Mouse (Mus musculus) CH12.LX (cell line): ENCODE measurements around the gene Lrch1. TPM values are rescaled to one million over a fixed set of nuclear protein-coding genes. Genes with fewer than 3 reads are reported as not detected.

ENCODE experiments used
- DNase-seq: peaks from one replicate; pipeline ENCODE4 v3.0.0-alpha.2; 2013; ENCODE audit errors: extremely low read depth
- H3K27ac ChIP-seq: 2 replicates; pipeline ENCODE4 v1.5.1; 2012; ENCODE audit warnings: low read depth, mild to moderate bottlenecking, control low read depth, moderate library complexity; ENCODE audit not compliant: insufficient read depth
- H3K27me3 ChIP-seq: replicated peaks from 2 replicates; pipeline ENCODE3; 2012; ENCODE audit warnings: inconsistent platforms
- H3K36me3 ChIP-seq, 2 experiments: replicated peaks in 1 of 2; 2 replicates each; pipeline versions ENCODE3 to v1.6.1; 2012; ENCODE audit warnings: inconsistent platforms in 1 of 2, low read length in 1 of 2, mild to moderate bottlenecking in 1 of 2, mixed read lengths in 1 of 2, moderate library complexity in 1 of 2; ENCODE audit not compliant: control insufficient read depth in 1 of 2, insufficient read depth in 1 of 2
- H3K4me1 ChIP-seq, 2 experiments: 2 replicates each; pipeline ENCODE4 v1.6.1; 2012; ENCODE audit warnings: inconsistent platforms in 1 of 2, moderate library complexity in 1 of 2; ENCODE audit not compliant: insufficient read depth in 2 of 2, control insufficient read depth in 1 of 2
- H3K4me2 ChIP-seq: 2 replicates; pipeline ENCODE4 v1.6.1; 2012; ENCODE audit warnings: low read depth, mild to moderate bottlenecking, control low read depth; ENCODE audit not compliant: poor library complexity, insufficient read depth, severe bottlenecking
- H3K4me3 ChIP-seq, 3 experiments: fragments of 150-350 bp in 1 of 3; sonication (generic) in 1 of 3; replicated peaks in 1 of 3; 2 replicates each; pipeline versions ENCODE3 to v1.5.1; 2011 to 2012; ENCODE audit warnings: low read depth in 2 of 3, low read length in 2 of 3, mild to moderate bottlenecking in 2 of 3, moderate library complexity in 2 of 3, control low read depth in 1 of 3, improper control_type of control experiment in 1 of 3, inconsistent platforms in 1 of 3, mixed read lengths in 1 of 3; ENCODE audit not compliant: poor library complexity in 1 of 3
- H3K79me2 ChIP-seq: replicated peaks from 2 replicates; pipeline ENCODE4 v1.6.1; 2012; ENCODE audit warnings: mild to moderate bottlenecking, moderate library complexity; ENCODE audit not compliant: control insufficient read depth, poor library complexity, insufficient read depth, severe bottlenecking; ENCODE audit errors: extremely low read depth
- H3K9ac ChIP-seq: 2 replicates; pipeline ENCODE4 v1.6.1; 2012; ENCODE audit warnings: low read depth, mild to moderate bottlenecking, control low read depth, moderate library complexity; ENCODE audit not compliant: insufficient read depth
- H3K9me3 ChIP-seq: replicated peaks from 2 replicates; pipeline ENCODE3; 2012; ENCODE audit warnings: low read length, inconsistent platforms, mixed read lengths
- BHLHE40 ChIP-seq: IDR thresholded peaks from 2 replicates; pipeline ENCODE4 v1.6.1; 2011; ENCODE audit warnings: mild to moderate bottlenecking, low read depth, low read length, improper control_type of control experiment
- CHD1 ChIP-seq: IDR thresholded peaks from 2 replicates; pipeline ENCODE4 v1.6.1; 2012; ENCODE audit warnings: low read depth, low read length, improper control_type of control experiment, inconsistent platforms
- CHD2 ChIP-seq: IDR thresholded peaks from 2 replicates; pipeline ENCODE4 v1.6.1; 2011; ENCODE audit warnings: low read length, improper control_type of control experiment
- CTCF ChIP-seq, 2 experiments: IDR thresholded peaks in 1 of 2; conservative IDR thresholded peaks in 1 of 2; 2 replicates each; pipeline ENCODE4 v1.5.1; 2011 to 2012; ENCODE audit warnings: low read depth in 2 of 2, low read length in 2 of 2, improper control_type of control experiment in 1 of 2, inconsistent platforms in 1 of 2, mild to moderate bottlenecking in 1 of 2, moderate library complexity in 1 of 2
- E2F4 ChIP-seq: IDR thresholded peaks from 2 replicates; pipeline ENCODE4 v1.6.1; 2011; ENCODE audit warnings: low read depth, low read length, improper control_type of control experiment; ENCODE audit not compliant: insufficient replicate concordance
- ELF1 ChIP-seq: IDR thresholded peaks from 2 replicates; pipeline ENCODE4 v1.6.1; 2014; ENCODE audit warnings: low read depth, mild to moderate bottlenecking, inconsistent platforms, low read length, improper control_type of control experiment
- EP300 ChIP-seq: IDR thresholded peaks from 2 replicates; pipeline ENCODE4 v1.6.1; 2011; ENCODE audit warnings: low read length, improper control_type of control experiment
- ETS1 ChIP-seq: conservative IDR thresholded peaks from 2 replicates; pipeline ENCODE4 v1.6.1; 2012; ENCODE audit warnings: low read depth, mild to moderate bottlenecking, inconsistent platforms, low read length, improper control_type of control experiment, moderate library complexity
- HCFC1 ChIP-seq: IDR thresholded peaks from 2 replicates; pipeline ENCODE4 v1.6.1; 2012; ENCODE audit warnings: low read depth, mild to moderate bottlenecking, inconsistent platforms, low read length, improper control_type of control experiment
- IRF4 ChIP-seq: IDR thresholded peaks from 2 replicates; pipeline ENCODE4 v1.6.1; 2014; ENCODE audit warnings: low read depth, mild to moderate bottlenecking, inconsistent platforms, low read length, improper control_type of control experiment
- JUN ChIP-seq: IDR thresholded peaks from 2 replicates; pipeline ENCODE4 v1.6.1; 2011; ENCODE audit warnings: low read depth, mild to moderate bottlenecking, low read length, improper control_type of control experiment, moderate library complexity; ENCODE audit not compliant: insufficient read depth
- JUND ChIP-seq: conservative IDR thresholded peaks from 2 replicates; pipeline ENCODE4 v1.6.1; 2011; ENCODE audit warnings: low read depth, low read length, improper control_type of control experiment
- KAT2A ChIP-seq: IDR thresholded peaks from 2 replicates; pipeline ENCODE4 v1.6.1; 2012; ENCODE audit warnings: low read length, improper control_type of control experiment, inconsistent platforms; ENCODE audit not compliant: insufficient replicate concordance
- MAFK ChIP-seq: IDR thresholded peaks from 2 replicates; pipeline ENCODE4 v1.6.1; 2011; ENCODE audit warnings: low read length, improper control_type of control experiment; ENCODE audit not compliant: insufficient replicate concordance
- MAX ChIP-seq: IDR thresholded peaks from 2 replicates; pipeline ENCODE4 v1.6.1; 2011; ENCODE audit warnings: low read length, improper control_type of control experiment
- MAZ ChIP-seq: IDR thresholded peaks from 2 replicates; pipeline ENCODE4 v1.6.1; 2012; ENCODE audit warnings: low read depth, mild to moderate bottlenecking, inconsistent platforms, low read length, improper control_type of control experiment, moderate library complexity
- MXI1 ChIP-seq: IDR thresholded peaks from 2 replicates; pipeline ENCODE4 v1.6.1; 2011; ENCODE audit warnings: mild to moderate bottlenecking, low read depth, low read length, improper control_type of control experiment
- MYC ChIP-seq: IDR thresholded peaks from 2 replicates; pipeline ENCODE4 v1.6.1; 2011; ENCODE audit warnings: low read depth, mild to moderate bottlenecking, improper control_type of control experiment, low read length
- NELFE ChIP-seq: IDR thresholded peaks from 2 replicates; pipeline ENCODE4 v1.6.1; 2011; ENCODE audit warnings: low read depth, low read length, improper control_type of control experiment
- NRF1 ChIP-seq: IDR thresholded peaks from 2 replicates; pipeline ENCODE4 v1.6.1; 2014; ENCODE audit warnings: low read depth, mild to moderate bottlenecking, inconsistent platforms, low read length, improper control_type of control experiment, moderate library complexity
- PAX5 ChIP-seq: IDR thresholded peaks from 2 replicates; pipeline ENCODE4 v1.6.1; 2012; ENCODE audit warnings: low read length, inconsistent platforms, mixed read lengths
- POLR2A ChIP-seq: IDR thresholded peaks from 2 replicates; pipeline ENCODE4 v1.6.1; 2011; ENCODE audit warnings: low read depth, mild to moderate bottlenecking, improper control_type of control experiment, low read length
- POLR2AphosphoS2 ChIP-seq: IDR thresholded peaks from 2 replicates; pipeline ENCODE4 v1.6.1; 2011; ENCODE audit warnings: low read depth, low read length, improper control_type of control experiment
- RAD21 ChIP-seq: IDR thresholded peaks from 2 replicates; pipeline ENCODE4 v1.6.1; 2011; ENCODE audit warnings: low read depth, mild to moderate bottlenecking, low read length, improper control_type of control experiment, moderate library complexity
- RCOR1 ChIP-seq: conservative IDR thresholded peaks from 2 replicates; pipeline ENCODE4 v1.6.1; 2012; ENCODE audit warnings: low read depth, mild to moderate bottlenecking, inconsistent platforms, low read length, improper control_type of control experiment
- SIN3A ChIP-seq: IDR thresholded peaks from 2 replicates; pipeline ENCODE4 v1.6.1; 2012; ENCODE audit warnings: low read length, improper control_type of control experiment, inconsistent platforms
- SMC3 ChIP-seq: IDR thresholded peaks from 2 replicates; pipeline ENCODE4 v1.6.1; 2011; ENCODE audit warnings: low read depth, low read length, improper control_type of control experiment
- TBP ChIP-seq: conservative IDR thresholded peaks from 2 replicates; pipeline ENCODE4 v1.6.1; 2011; ENCODE audit warnings: low read depth, low read length, improper control_type of control experiment
- TCF12 ChIP-seq: IDR thresholded peaks from 2 replicates; pipeline ENCODE4 v1.6.1; 2014; ENCODE audit warnings: low read depth, mild to moderate bottlenecking, inconsistent platforms, low read length, improper control_type of control experiment
- UBTF ChIP-seq: IDR thresholded peaks from 2 replicates; pipeline ENCODE4 v1.6.1; 2012; ENCODE audit warnings: low read depth, mild to moderate bottlenecking, inconsistent platforms, low read length, improper control_type of control experiment, moderate library complexity
- USF1 ChIP-seq: IDR thresholded peaks from 2 replicates; pipeline ENCODE4 v1.6.1; 2014; ENCODE audit warnings: low read depth, mild to moderate bottlenecking, inconsistent platforms, low read length, improper control_type of control experiment
- USF2 ChIP-seq: conservative IDR thresholded peaks from 2 replicates; pipeline ENCODE4 v1.6.1; 2011; ENCODE audit warnings: low read depth, low read length, improper control_type of control experiment
- ZC3H11A ChIP-seq: IDR thresholded peaks from 2 replicates; pipeline ENCODE4 v1.6.1; 2012; ENCODE audit warnings: low read depth, mild to moderate bottlenecking, inconsistent platforms, low read length, improper control_type of control experiment
- ZKSCAN1 ChIP-seq: IDR thresholded peaks from 2 replicates; pipeline ENCODE4 v1.6.1; 2012; ENCODE audit warnings: low read depth, inconsistent platforms, low read length, improper control_type of control experiment, borderline replicate concordance
- ZMIZ1 ChIP-seq: IDR thresholded peaks from 2 replicates; pipeline ENCODE4 v1.6.1; 2012; ENCODE audit warnings: low read depth, mild to moderate bottlenecking, inconsistent platforms, low read length, improper control_type of control experiment
- ZNF384 ChIP-seq: IDR thresholded peaks from 2 replicates; pipeline ENCODE4 v1.6.1; 2012; ENCODE audit warnings: low read depth, low read length, improper control_type of control experiment, inconsistent platforms
- dilution Hi-C: fragments of 300-500 bp; cut with MboI; formaldehyde crosslinking; loops from 2 replicates; pipeline ENCODE4 v1.14.3; 2020; ENCODE audit warnings: low sequenced_read_pairs; ENCODE audit not compliant: extremely low pct_unique_long_range_greater_than_20kb, extremely low pct_ligation_motif_present
- in situ Hi-C: fragments of 300-500 bp; cut with MboI; formaldehyde crosslinking; loops from 3 replicates; pipeline ENCODE4 v1.14.3; 2019; ENCODE audit warnings: low sequenced_read_pairs, low pct_ligation_motif_present, low pct_unique_long_range_greater_than_20kb, mixed read lengths
- polyA plus RNA-seq: library from polyadenylated mRNA; unstranded; fragments of >175 nt; gene quantifications from 2 replicates; pipeline ENCODE4 v1.2.1, GENCODE M21; 2012; ENCODE audit warnings: low read depth; ENCODE audit not compliant: insufficient read length
- total RNA-seq, 2 experiments: library from RNA; depleted of rRNA; stranded (reverse); fragments of 300-350 nt in 1 of 2; fragments of >200 nt in 1 of 2; gene quantifications; 2 replicates each; pipeline ENCODE4 v1.2.3; 2012 to 2014

Lrch1 gene
- total and polyA plus RNA-seq, 3 experiments: 10.3 to 23.3 (median 12.8) TPM

GRCm38 (mm10) chr14:74938896-74939295 is 8.8 kb downstream of the Lrch1 start (continued):
- TF ChIP-seq ZKSCAN1 (no peak), ETS1 (no peak), SMC3 (peak; percentile 41), JUN (no peak), IRF4 (peak; percentile 6; the same call in 1 of the 2 replicates), RAD21 (peak; percentile 24), HCFC1 (no peak), RCOR1 (no peak), JUND (no peak)

- in situ Hi-C loops: no loop called here
- peak overlapping the region; percentile 83 for H3K27ac ChIP-seq
- DNase-seq: peak; percentile 90
- TF ChIP-seq IRF4 (peak; percentile 80), JUND (peak; percentile 60), MAX (peak; percentile 48; the same call in 1 of the 2 replicates), CHD1 (0 out of 2 replicates have a peak, but pooled peaks have one; percentile 10), USF1 (no peak), E2F4 (no peak), MAZ (no peak), TBP (peak; percentile 40; the same call in 1 of the 2 replicates), ZNF384 (peak; percentile 47), JUN (0 out of 2 replicates have a peak, but pooled peaks have one; percentile 13), RAD21 (no peak; the same call in 1 of the 2 replicates), TCF12 (peak; percentile 58; the same call in 1 of the 2 replicates), NRF1 (no peak), HCFC1 (no peak), MAFK (no peak), EP300 (peak; percentile 91), SIN3A (peak; percentile 41; the same call in 1 of the 2 replicates), ZKSCAN1 (no peak), MXI1 (no peak), BHLHE40 (peak; percentile 72), ELF1 (peak; percentile 76), CTCF (conservative IDR thresholded peaks at IDR 0.05 in 1 of 2, IDR thresholded peaks at IDR 0.05 in 1 of 2; ENCODE audit: low read depth in 2 of 2, low read length in 2 of 2) (no peak), KAT2A (no peak), ZC3H11A (no peak), POLR2AphosphoS2 (no peak), USF2 (no peak), CHD2 (no peak), MYC (no peak), ETS1 (peak; percentile 55), ZMIZ1 (no peak), POLR2A (no peak), NELFE (no peak), UBTF (no peak), PAX5 (no peak), RCOR1 (no peak)
Measured at GRCm38 (mm10) chr14:74936557-74937261, 11.0 kb downstream of the Lrch1 start.

More at GRCm38 (mm10) chr14:74936557-74937261, 11.0 kb downstream of the Lrch1 start:
- H3K4me2 ChIP-seq: peak overlapping the region; percentile 71
- H3K4me1 ChIP-seq: peaks cover 20 to 80% of the 10 kb centered on the region in 2 experiments
- dilution Hi-C loops: no loop called here
- peaks cover 0 to 32% of the 10 kb centered on the region in 2 experiments for H3K36me3 ChIP-seq
- no peaks in the 10 kb centered on the region for H3K27me3 ChIP-seq
- H3K9ac ChIP-seq: peak overlapping the region; percentile 40
- H3K4me3 ChIP-seq: no peak overlapping the region
- H3K9me3 ChIP-seq: peaks cover 2% of the 10 kb centered on the region
- H3K79me2 ChIP-seq: peaks cover 35% of the 10 kb centered on the region
